Mouse (Mus musculus) heart, embryonic 13.5 days (tissue): ENCODE measurements around the gene Ubqln4. TPM values are rescaled to one million over a fixed set of nuclear protein-coding genes. Genes with fewer than 3 reads are reported as not detected.
A peak's percentile ranks its signal among the peaks of the same experiment; 100 is the strongest.
"Not testable (repeated sequence)": the region's sequence is repeated elsewhere in the genome, so short reads cannot be mapped to it uniquely, and the experiment has no call there.

ENCODE experiments used
- ATAC-seq: fragments of 200-750 bp; cut with Nextera tagmentation; 2 replicates; pipeline ENCODE4 v1.8.0; 2017; ENCODE audit warnings: moderate TSS enrichment; ENCODE audit not compliant: insufficient number of reproducible peaks, low FRiP score, low TSS enrichment; ENCODE audit errors: extremely low read depth
- H3K27ac ChIP-seq: fragments of 300-500 bp; sonication (generic); replicated peaks from 2 replicates; pipeline ENCODE4 v1.5.1; 2015; ENCODE audit warnings: moderate library complexity, mild to moderate bottlenecking, inconsistent platforms
- H3K27me3 ChIP-seq: fragments of 300-500 bp; sonication (generic); replicated peaks from 2 replicates; pipeline ENCODE4 v1.6.1; 2015; ENCODE audit warnings: mild to moderate bottlenecking, inconsistent platforms
- H3K36me3 ChIP-seq: fragments of 300-500 bp; sonication (generic); 2 replicates; pipeline ENCODE4 v1.6.1; 2015; ENCODE audit warnings: mild to moderate bottlenecking, inconsistent platforms
- H3K4me1 ChIP-seq: fragments of 300-500 bp; sonication (generic); 2 replicates; pipeline ENCODE4 v1.6.1; 2015; ENCODE audit warnings: inconsistent platforms
- H3K4me2 ChIP-seq: fragments of 300-500 bp; sonication (generic); 2 replicates; pipeline ENCODE4 v1.6.1; 2015; ENCODE audit warnings: inconsistent platforms, mild to moderate bottlenecking, moderate library complexity
- H3K4me3 ChIP-seq: fragments of 300-500 bp; sonication (generic); 2 replicates; pipeline ENCODE4 v1.5.1; 2015; ENCODE audit warnings: moderate library complexity, mild to moderate bottlenecking, inconsistent platforms
- H3K9ac ChIP-seq: fragments of 300-500 bp; sonication (generic); 2 replicates; pipeline ENCODE4 v1.6.1; 2015; ENCODE audit warnings: inconsistent platforms, mild to moderate bottlenecking, moderate library complexity
- H3K9me3 ChIP-seq: fragments of 300-500 bp; sonication (generic); 2 replicates; pipeline ENCODE4 v1.6.1; 2016; ENCODE audit warnings: inconsistent platforms
- WGBS: fragments of 180-500 bp; shearing (Covaris S2); methylation state at CpG from one replicate; pipeline ENCODE4 v1.1.7; 2015; ENCODE audit warnings: mixed read lengths; 5-methylcytosine and 5-hydroxymethylcytosine counted together
- polyA plus RNA-seq: library from polyadenylated mRNA; unstranded; fragments of >200 nt; fragmentation: Nextera tagmentation; extraction: Ambion mirVana; gene quantifications from 2 replicates; pipeline ENCODE4 v1.2.1, GENCODE M21; 2015

The Ubqln4 gene
- polyA plus RNA-seq, 1 experiment from 2014 or later, result 34.1 TPM

GRCm38 (mm10) chr3:88569694-88570093 lies 16.1 kb downstream of the Ubqln4 start:
- Histone ChIP-seq H3K4me1 (peaks cover 9% of the 10 kb centered on the region), H3K4me2 (no peak overlapping the region), H3K9ac (no peak overlapping the region), H3K27me3 (no peaks in the 10 kb centered on the region), H3K9me3 (no peaks in the 10 kb centered on the region), H3K36me3 (peaks cover 60% of the 10 kb centered on the region), H3K4me3 (no peak overlapping the region), H3K27ac (no peak overlapping the region)
- 84% methylated on average over 5 of the region's 5 CpGs for WGBS
- ATAC-seq, result no peak

- H3K27ac ChIP-seq, result no peak overlapping the region
- no peak overlapping the region for H3K4me2 ChIP-seq
- H3K4me3 ChIP-seq, result no peak overlapping the region
- H3K9me3 ChIP-seq, result no peaks in the 10 kb centered on the region
- H3K9ac ChIP-seq, result no peak overlapping the region
- peaks cover 53% of the 10 kb centered on the region for H3K36me3 ChIP-seq
- ATAC-seq, result no peak
- H3K4me1 ChIP-seq, result peaks cover 9% of the 10 kb centered on the region
- no peaks in the 10 kb centered on the region; the same call in 1 of the 2 replicates for H3K27me3 ChIP-seq
- WGBS, result 91% methylated on average over 10 of the region's 10 CpGs
Measured at GRCm38 (mm10) chr3:88570341-88570740, 16.8 kb downstream of the Ubqln4 start.

GRCm38 (mm10) chr3:88571856-88572255 lies 18.3 kb downstream of the Ubqln4 start:
- Histone ChIP-seq H3K27me3 (no peaks in the 10 kb centered on the region; the same call in 1 of the 2 replicates), H3K4me2 (no peak overlapping the region), H3K9me3 (no peaks in the 10 kb centered on the region), H3K36me3 (peaks cover 38% of the 10 kb centered on the region), H3K4me3 (no peak overlapping the region), H3K27ac (no peak overlapping the region), H3K4me1 (no peaks in the 10 kb centered on the region), H3K9ac (no peak overlapping the region)
- 70% methylated on average over 1 of the region's 1 CpGs for WGBS
- no peak for ATAC-seq

- H3K4me1 ChIP-seq, result no peaks in the 10 kb centered on the region
- peaks cover 28% of the 10 kb centered on the region for H3K36me3 ChIP-seq
- no peak overlapping the region for H3K9ac ChIP-seq
- WGBS, result 87% methylated on average over 2 of the region's 2 CpGs
- H3K27ac ChIP-seq, result no peak overlapping the region
- H3K27me3 ChIP-seq, result no peaks in the 10 kb centered on the region; the same call in 1 of the 2 replicates
- no peak for ATAC-seq
- no peaks in the 10 kb centered on the region for H3K9me3 ChIP-seq
- H3K4me2 ChIP-seq, result no peak overlapping the region
- no peak overlapping the region for H3K4me3 ChIP-seq
Measured at GRCm38 (mm10) chr3:88572835-88573234, 19.3 kb downstream of the Ubqln4 start.

GRCm38 (mm10) chr3:88573810-88574209 lies 20.3 kb downstream of the Ubqln4 start:
- Histone ChIP-seq H3K27me3 (no peaks in the 10 kb centered on the region; the same call in 1 of the 2 replicates), H3K9me3 (no peaks in the 10 kb centered on the region), H3K4me1 (0 out of 2 replicates have a peak, but pooled peaks cover 1% of the 10 kb centered on the region), H3K27ac (no peak overlapping the region), H3K36me3 (peaks cover 19% of the 10 kb centered on the region), H3K9ac (no peak overlapping the region), H3K4me3 (no peak overlapping the region), H3K4me2 (no peak overlapping the region)
- WGBS, result 76% methylated on average over 2 of the region's 2 CpGs
- no peak for ATAC-seq

GRCm38 (mm10) chr3:88575540-88575939 lies 22.0 kb downstream of the Ubqln4 start, which contains the start of gene Ssr2:
TSS of gene Ssr2 (plus strand) at chr3:88575876.
- H3K36me3 ChIP-seq, result peaks cover 1% of the 10 kb centered on the region; the same call in 1 of the 2 replicates
- H3K27ac ChIP-seq, result no peak within 1 kb of the TSS
- no peaks in the 10 kb centered on the region; the same call in 1 of the 2 replicates for H3K27me3 ChIP-seq
- WGBS, result 77% methylated on average over 3 of the region's 3 CpGs
- ATAC-seq, result no peak
- H3K9ac ChIP-seq, result no peak within 1 kb of the TSS
- no peaks in the 10 kb centered on the region for H3K9me3 ChIP-seq
- no peak within 1 kb of the TSS for H3K4me2 ChIP-seq
- peaks cover 11% of the 10 kb centered on the region for H3K4me1 ChIP-seq
- H3K4me3 ChIP-seq, result no peak within 1 kb of the TSS

- not testable (repeated sequence) for H3K27me3 ChIP-seq, H3K4me2 ChIP-seq, H3K9me3 ChIP-seq, H3K9ac ChIP-seq, ATAC-seq, H3K27ac ChIP-seq, H3K4me3 ChIP-seq
- 78% methylated on average over 5 of the region's 5 CpGs for WGBS
- H3K4me1 ChIP-seq, result peaks cover 15% of the 10 kb centered on the region
- peaks cover 21% of the 10 kb centered on the region for H3K36me3 ChIP-seq
Measured at GRCm38 (mm10) chr3:88577846-88578245, 24.3 kb downstream of the Ubqln4 start.

GRCm38 (mm10) chr3:88578498-88579424 lies 25.2 kb downstream of the Ubqln4 start:
- no peaks in the 10 kb centered on the region; the same call in 1 of the 2 replicates for H3K27me3 ChIP-seq
- WGBS, result 37% methylated on average over 8 of the region's 8 CpGs
- H3K4me2 ChIP-seq, result peak overlapping the region; percentile 82
- H3K4me1 ChIP-seq, result peaks cover 15% of the 10 kb centered on the region
- H3K4me3 ChIP-seq, result peak overlapping the region; percentile 94
- peak overlapping the region; percentile 97; the same call in 1 of the 2 replicates for H3K9ac ChIP-seq
- no peak for ATAC-seq
- H3K36me3 ChIP-seq, result peaks cover 31% of the 10 kb centered on the region
- no peak overlapping the region for H3K27ac ChIP-seq
- H3K9me3 ChIP-seq, result no peaks in the 10 kb centered on the region

GRCm38 (mm10) chr3:88579454-88580117 lies 26.0 kb downstream of the Ubqln4 start:
- Histone ChIP-seq H3K4me2 (peak overlapping the region; percentile 82), H3K27ac (peak overlapping the region; percentile 73), H3K4me1 (peaks cover 15% of the 10 kb centered on the region), H3K4me3 (peak overlapping the region; percentile 94), H3K9me3 (no peaks in the 10 kb centered on the region), H3K36me3 (peaks cover 39% of the 10 kb centered on the region), H3K9ac (peak overlapping the region; percentile 97), H3K27me3 (no peaks in the 10 kb centered on the region; the same call in 1 of the 2 replicates)
- peak; percentile 67 for ATAC-seq
- 0% methylated on average over 34 of the region's 34 CpGs for WGBS

GRCm38 (mm10) chr3:88585769-88586168 lies 32.2 kb downstream of the Ubqln4 start:
- Histone ChIP-seq H3K27me3 (no peaks in the 10 kb centered on the region), H3K4me2 (no peak overlapping the region), H3K4me1 (peaks cover 7% of the 10 kb centered on the region), H3K36me3 (peaks cover 80% of the 10 kb centered on the region), H3K27ac (no peak overlapping the region), H3K9ac (no peak overlapping the region), H3K4me3 (no peak overlapping the region), H3K9me3 (no peaks in the 10 kb centered on the region)
- 90% methylated on average over 6 of the region's 6 CpGs for WGBS
- no peak for ATAC-seq

GRCm38 (mm10) chr3:88586640-88587039 lies 33.1 kb downstream of the Ubqln4 start:
- Histone ChIP-seq H3K4me3 (no peak overlapping the region), H3K4me2 (no peak overlapping the region), H3K9me3 (no peaks in the 10 kb centered on the region), H3K9ac (no peak overlapping the region), H3K27me3 (no peaks in the 10 kb centered on the region), H3K4me1 (peaks cover 15% of the 10 kb centered on the region), H3K27ac (no peak overlapping the region), H3K36me3 (peaks cover 71% of the 10 kb centered on the region)
- 92% methylated on average over 5 of the region's 5 CpGs for WGBS
- ATAC-seq, result no peak
